Mouse (Mus musculus) cortical plate, adult 2 months (tissue): Measurements from ENCODE around the gene Rnase12.

ENCODE experiments used
- CTCF ChIP-seq: fragments of 200-500 bp; IDR thresholded peaks from 2 replicates; pipeline ENCODE4 v1.5.1; 2011; ENCODE audit warnings: mild to moderate bottlenecking, control low read depth, low read length; ENCODE audit not compliant: insufficient read depth; ENCODE audit errors: extremely low read depth
- POLR2A ChIP-seq: fragments of 200-500 bp; IDR thresholded peaks from 2 replicates; pipeline ENCODE4 v1.6.1; 2011; ENCODE audit warnings: mild to moderate bottlenecking, low read length, control low read depth; ENCODE audit not compliant: insufficient read depth; ENCODE audit errors: extremely low read depth

DNA sequence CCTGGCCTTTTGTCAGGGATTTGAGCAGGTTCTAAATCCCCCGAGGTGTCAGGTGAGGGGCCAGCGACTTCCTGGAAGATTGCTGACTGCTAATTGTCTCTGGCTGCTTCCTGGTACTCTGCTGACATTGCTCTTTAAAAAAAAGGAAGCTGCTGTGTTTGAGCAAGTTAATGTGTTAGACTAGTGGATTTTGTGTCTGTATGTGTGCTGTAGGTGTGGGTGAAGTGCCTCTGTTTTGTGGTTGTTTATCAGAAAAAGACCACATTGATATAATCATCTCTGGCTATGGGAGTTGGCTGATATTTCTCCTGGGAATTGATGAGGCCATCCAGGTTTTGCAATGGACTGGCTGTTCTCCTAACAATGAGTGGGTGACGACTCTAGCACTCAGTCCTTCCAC, 36.0 kb upstream of the Rnase12 start:
- TF ChIP-seq POLR2A (no peak), CTCF (no peak)
